Mouse (Mus musculus): ENCODE data around the gene Gpam. TPM values are rescaled to one million over a fixed set of nuclear protein-coding genes. Genes with fewer than 3 reads are reported as not detected.

Gene Gpam
- polyA plus RNA-seq, 1 experiment from 2014 or later = 28.7 TPM

- 40% methylated on average over 11 of the region's 11 CpGs for WGBS
- Histone ChIP-seq H3K27me3 (ENCODE audit: control insufficient read depth, insufficient read depth, low read length) (no peaks in the 10 kb centered on the region), H3K4me1 (ENCODE audit: control insufficient read depth, insufficient read depth, low read length) (0 out of 2 replicates have a peak, but pooled peaks cover 7% of the 10 kb centered on the region), H3K27ac (replicated peaks; ENCODE audit: low read depth, low read length) (peak overlapping the region; percentile 52; the same call in 1 of the 2 replicates), H3K4me2 (ENCODE audit: low read length) (no peak overlapping the region), H3K9me3 (ENCODE audit: control insufficient read depth, low read length) (no peaks in the 10 kb centered on the region), H3K4me3 (replicated peaks; ENCODE audit: low read depth, low read length) (no peak overlapping the region), H3K36me3 (ENCODE audit: control insufficient read depth, insufficient read depth, low read length) (no peaks in the 10 kb centered on the region), H3K9ac (replicated peaks; ENCODE audit: low read length) (no peak overlapping the region)
- ATAC-seq (ENCODE audit: low FRiP score, low TSS enrichment) (no peak), DNase-seq (no peak)
These were observed 6.4 kb downstream of the Gpam start for GRCm38 (mm10) chr19:55120518-55121244.

DNA sequence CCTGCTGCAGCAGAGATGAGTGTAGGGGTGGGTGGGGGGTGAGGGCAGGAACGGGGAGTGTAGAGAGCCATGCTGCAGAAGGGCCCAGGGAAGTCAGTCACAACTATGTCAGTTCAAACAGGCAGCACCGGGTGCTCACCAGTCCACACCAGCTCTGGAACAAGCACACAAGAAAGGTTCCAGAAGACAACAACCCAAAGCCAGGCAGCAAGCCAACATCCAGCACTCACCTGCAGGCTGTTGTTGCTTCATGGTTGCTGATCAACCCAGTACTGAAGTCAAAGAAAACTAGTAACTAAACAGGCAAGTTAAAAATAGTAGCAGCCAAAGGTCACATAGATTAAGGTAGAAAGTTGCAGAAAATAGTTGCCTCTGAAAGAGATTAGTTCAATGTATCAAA is 7.5 kb downstream of the Gpam start:
- Histone ChIP-seq H3K27ac (replicated peaks; ENCODE audit: low read depth, low read length) (0 out of 2 replicates have a peak overlapping the region, but pooled peaks have one; percentile 52), H3K27me3 (ENCODE audit: control insufficient read depth, insufficient read depth, low read length) (no peaks in the 10 kb centered on the region), H3K4me3 (replicated peaks; ENCODE audit: low read depth, low read length) (no peak overlapping the region), H3K36me3 (ENCODE audit: control insufficient read depth, insufficient read depth, low read length) (no peaks in the 10 kb centered on the region), H3K4me1 (ENCODE audit: control insufficient read depth, insufficient read depth, low read length) (0 out of 2 replicates have a peak, but pooled peaks cover 7% of the 10 kb centered on the region), H3K9ac (replicated peaks; ENCODE audit: low read length) (no peak overlapping the region), H3K4me2 (ENCODE audit: low read length) (no peak overlapping the region), H3K9me3 (ENCODE audit: control insufficient read depth, low read length) (no peaks in the 10 kb centered on the region)
- no peak for DNase-seq
- ATAC-seq (ENCODE audit: low FRiP score, low TSS enrichment) = no peak
- 62% methylated on average over 2 of the region's 2 CpGs for WGBS

- Histone ChIP-seq H3K9ac (replicated peaks; ENCODE audit: low read length) (no peak overlapping the region), H3K36me3 (ENCODE audit: control insufficient read depth, insufficient read depth, low read length) (no peaks in the 10 kb centered on the region), H3K4me1 (ENCODE audit: control insufficient read depth, insufficient read depth, low read length) (0 out of 2 replicates have a peak, but pooled peaks cover 3% of the 10 kb centered on the region), H3K27me3 (ENCODE audit: control insufficient read depth, insufficient read depth, low read length) (no peaks in the 10 kb centered on the region), H3K4me2 (ENCODE audit: low read length) (no peak overlapping the region), H3K9me3 (ENCODE audit: control insufficient read depth, low read length) (no peaks in the 10 kb centered on the region), H3K4me3 (replicated peaks; ENCODE audit: low read depth, low read length) (no peak overlapping the region), H3K27ac (replicated peaks; ENCODE audit: low read depth, low read length) (no peak overlapping the region)
- no peak for DNase-seq
- 83% methylated on average over 3 of the region's 3 CpGs for WGBS
- no peak for ATAC-seq (ENCODE audit: low FRiP score, low TSS enrichment)
These were observed 9.0 kb downstream of the Gpam start for GRCm38 (mm10) chr19:55117991-55118390.

GRCm38 (mm10) chr19:55117059-55117815 is 9.8 kb downstream of the Gpam start:
- WGBS = 58% methylated on average over 6 of the region's 6 CpGs
- H3K4me3 ChIP-seq (replicated peaks; ENCODE audit: low read depth, low read length) = no peak overlapping the region
- H3K36me3 ChIP-seq (ENCODE audit: control insufficient read depth, insufficient read depth, low read length) = no peaks in the 10 kb centered on the region
- ATAC-seq (ENCODE audit: low FRiP score, low TSS enrichment) (no peak), DNase-seq (no peak)
- H3K27ac ChIP-seq (replicated peaks; ENCODE audit: low read depth, low read length) = no peak overlapping the region
- H3K4me1 ChIP-seq (ENCODE audit: control insufficient read depth, insufficient read depth, low read length) = 0 out of 2 replicates have a peak, but pooled peaks cover 3% of the 10 kb centered on the region
- no peaks in the 10 kb centered on the region for H3K27me3 ChIP-seq (ENCODE audit: control insufficient read depth, insufficient read depth, low read length)
- H3K9ac ChIP-seq (replicated peaks; ENCODE audit: low read length) = no peak overlapping the region
- H3K9me3 ChIP-seq (ENCODE audit: control insufficient read depth, low read length) = no peaks in the 10 kb centered on the region
- H3K4me2 ChIP-seq (ENCODE audit: low read length) = no peak overlapping the region

GRCm38 (mm10) chr19:55115532-55115931 is 11.5 kb downstream of the Gpam start:
- ATAC-seq (ENCODE audit: low FRiP score, low TSS enrichment) = no peak
- no peak overlapping the region for H3K9ac ChIP-seq (replicated peaks; ENCODE audit: low read length)
- 88% methylated on average over 4 of the region's 4 CpGs for WGBS

GRCm38 (mm10) chr19:55114825-55115395 is 12.1 kb downstream of the Gpam start:
- H3K4me3 ChIP-seq (replicated peaks; ENCODE audit: low read depth, low read length) = no peak overlapping the region
- no peak overlapping the region for H3K9ac ChIP-seq (replicated peaks; ENCODE audit: low read length)
- ATAC-seq (ENCODE audit: low FRiP score, low TSS enrichment) (no peak), DNase-seq (no peak)
- no peaks in the 10 kb centered on the region for H3K36me3 ChIP-seq (ENCODE audit: control insufficient read depth, insufficient read depth, low read length)
- no peak overlapping the region for H3K27ac ChIP-seq (replicated peaks; ENCODE audit: low read depth, low read length)
- no peaks in the 10 kb centered on the region for H3K27me3 ChIP-seq (ENCODE audit: control insufficient read depth, insufficient read depth, low read length)
- no peaks in the 10 kb centered on the region for H3K4me1 ChIP-seq (ENCODE audit: control insufficient read depth, insufficient read depth, low read length)
- WGBS = 92% methylated on average over 5 of the region's 5 CpGs
- no peak overlapping the region for H3K4me2 ChIP-seq (ENCODE audit: low read length)
- no peaks in the 10 kb centered on the region for H3K9me3 ChIP-seq (ENCODE audit: control insufficient read depth, low read length)

More at GRCm38 (mm10) chr19:55115532-55115931, 11.5 kb downstream of the Gpam start:
- Histone ChIP-seq H3K36me3 (ENCODE audit: control insufficient read depth, insufficient read depth, low read length) (no peaks in the 10 kb centered on the region), H3K4me2 (ENCODE audit: low read length) (no peak overlapping the region), H3K9me3 (ENCODE audit: control insufficient read depth, low read length) (no peaks in the 10 kb centered on the region), H3K4me1 (ENCODE audit: control insufficient read depth, insufficient read depth, low read length) (no peaks in the 10 kb centered on the region), H3K4me3 (replicated peaks; ENCODE audit: low read depth, low read length) (no peak overlapping the region), H3K27ac (replicated peaks; ENCODE audit: low read depth, low read length) (no peak overlapping the region), H3K27me3 (ENCODE audit: control insufficient read depth, insufficient read depth, low read length) (no peaks in the 10 kb centered on the region)
- no peak for DNase-seq

- Histone ChIP-seq H3K9ac (replicated peaks; ENCODE audit: low read length) (no peak overlapping the region), H3K27me3 (ENCODE audit: control insufficient read depth, insufficient read depth, low read length) (no peaks in the 10 kb centered on the region), H3K4me2 (ENCODE audit: low read length) (no peak overlapping the region), H3K4me1 (ENCODE audit: control insufficient read depth, insufficient read depth, low read length) (peaks cover 4% of the 10 kb centered on the region; the same call in 1 of the 2 replicates), H3K36me3 (ENCODE audit: control insufficient read depth, insufficient read depth, low read length) (no peaks in the 10 kb centered on the region), H3K4me3 (replicated peaks; ENCODE audit: low read depth, low read length) (no peak overlapping the region), H3K27ac (replicated peaks; ENCODE audit: low read depth, low read length) (no peak overlapping the region), H3K9me3 (ENCODE audit: control insufficient read depth, low read length) (no peaks in the 10 kb centered on the region)
- WGBS = 82% methylated on average over 3 of the region's 3 CpGs
- ATAC-seq (ENCODE audit: low FRiP score, low TSS enrichment) (no peak), DNase-seq (no peak)
These were observed 19.1 kb downstream of the Gpam start for GRCm38 (mm10) chr19:55107896-55108295.

- 97% methylated on average over 3 of the region's 3 CpGs for WGBS
- Histone ChIP-seq H3K27me3 (ENCODE audit: control insufficient read depth, insufficient read depth, low read length) (no peaks in the 10 kb centered on the region), H3K27ac (replicated peaks; ENCODE audit: low read depth, low read length) (no peak overlapping the region), H3K36me3 (ENCODE audit: control insufficient read depth, insufficient read depth, low read length) (no peaks in the 10 kb centered on the region), H3K4me2 (ENCODE audit: low read length) (no peak overlapping the region), H3K4me1 (ENCODE audit: control insufficient read depth, insufficient read depth, low read length) (peaks cover 4% of the 10 kb centered on the region; the same call in 1 of the 2 replicates), H3K9ac (replicated peaks; ENCODE audit: low read length) (no peak overlapping the region), H3K9me3 (ENCODE audit: control insufficient read depth, low read length) (no peaks in the 10 kb centered on the region), H3K4me3 (replicated peaks; ENCODE audit: low read depth, low read length) (no peak overlapping the region)
- no peak for DNase-seq
- no peak for ATAC-seq (ENCODE audit: low FRiP score, low TSS enrichment)
These were observed 21.1 kb downstream of the Gpam start for GRCm38 (mm10) chr19:55105969-55106368.
